Mouse (Mus musculus) stomach, embryonic 16.5 days (tissue): ENCODE data around the gene Pex1. TPM values are rescaled to one million over a fixed set of nuclear protein-coding genes. Genes with fewer than 3 reads are reported as not detected.
A peak's percentile ranks its signal among the peaks of the same experiment; 100 is the strongest.

Source experiments
- ATAC-seq: fragments of 200-750 bp; cut with Nextera tagmentation; 2 replicates; pipeline ENCODE4 v1.8.0; 2017; ENCODE audit warnings: moderate number of reproducible peaks, moderate TSS enrichment; ENCODE audit not compliant: insufficient read depth, low FRiP score
- H3K27ac ChIP-seq: fragments of 300-500 bp; sonication (generic); 2 replicates; pipeline ENCODE4 v1.5.1; 2014; ENCODE audit warnings: low read length
- H3K27me3 ChIP-seq: fragments of 300-500 bp; sonication (generic); 2 replicates; pipeline ENCODE4 v1.6.1; 2014; ENCODE audit warnings: low read length, control low read depth, mixed read lengths; ENCODE audit not compliant: control insufficient read depth, insufficient read depth
- H3K36me3 ChIP-seq: fragments of 300-500 bp; sonication (generic); 2 replicates; pipeline ENCODE4 v1.6.1; 2014; ENCODE audit warnings: low read length; ENCODE audit not compliant: control insufficient read depth, insufficient read depth
- H3K4me1 ChIP-seq: fragments of 300-500 bp; sonication (generic); 2 replicates; pipeline ENCODE4 v1.6.1; 2014; ENCODE audit warnings: low read length, control low read depth, mixed read lengths; ENCODE audit not compliant: control insufficient read depth, insufficient read depth
- H3K4me2 ChIP-seq: fragments of 300-500 bp; sonication (generic); 2 replicates; pipeline ENCODE4 v1.6.1; 2014; ENCODE audit warnings: low read depth, low read length, mixed read lengths
- H3K4me3 ChIP-seq: fragments of 300-500 bp; sonication (generic); replicated peaks from 2 replicates; pipeline ENCODE4 v1.5.1; 2014; ENCODE audit warnings: mild to moderate bottlenecking, low read length
- H3K9ac ChIP-seq: fragments of 300-500 bp; sonication (generic); 2 replicates; pipeline ENCODE4 v1.6.1; 2014; ENCODE audit warnings: low read length
- H3K9me3 ChIP-seq: fragments of 300-500 bp; sonication (generic); replicated peaks from 2 replicates; pipeline ENCODE4 v1.6.1; 2016; ENCODE audit warnings: low read length, control low read depth; ENCODE audit not compliant: control insufficient read depth
- WGBS: fragments of 180-500 bp; shearing (Covaris S2); extraction: QIAGEN DNeasy Blood & Tissue Kit; methylation state at CpG from one replicate; pipeline ENCODE4 v1.1.7; 2014; 5-methylcytosine and 5-hydroxymethylcytosine counted together
- polyA plus RNA-seq: library from polyadenylated mRNA; unstranded; fragments of >200 nt; fragmentation: Nextera tagmentation; extraction: Ambion mirVana; gene quantifications from 2 replicates; pipeline ENCODE4 v1.2.1, GENCODE M21; 2015

Pex1 gene
- polyA plus RNA-seq, 1 experiment from 2014 or later: 16.1 TPM

DNA sequence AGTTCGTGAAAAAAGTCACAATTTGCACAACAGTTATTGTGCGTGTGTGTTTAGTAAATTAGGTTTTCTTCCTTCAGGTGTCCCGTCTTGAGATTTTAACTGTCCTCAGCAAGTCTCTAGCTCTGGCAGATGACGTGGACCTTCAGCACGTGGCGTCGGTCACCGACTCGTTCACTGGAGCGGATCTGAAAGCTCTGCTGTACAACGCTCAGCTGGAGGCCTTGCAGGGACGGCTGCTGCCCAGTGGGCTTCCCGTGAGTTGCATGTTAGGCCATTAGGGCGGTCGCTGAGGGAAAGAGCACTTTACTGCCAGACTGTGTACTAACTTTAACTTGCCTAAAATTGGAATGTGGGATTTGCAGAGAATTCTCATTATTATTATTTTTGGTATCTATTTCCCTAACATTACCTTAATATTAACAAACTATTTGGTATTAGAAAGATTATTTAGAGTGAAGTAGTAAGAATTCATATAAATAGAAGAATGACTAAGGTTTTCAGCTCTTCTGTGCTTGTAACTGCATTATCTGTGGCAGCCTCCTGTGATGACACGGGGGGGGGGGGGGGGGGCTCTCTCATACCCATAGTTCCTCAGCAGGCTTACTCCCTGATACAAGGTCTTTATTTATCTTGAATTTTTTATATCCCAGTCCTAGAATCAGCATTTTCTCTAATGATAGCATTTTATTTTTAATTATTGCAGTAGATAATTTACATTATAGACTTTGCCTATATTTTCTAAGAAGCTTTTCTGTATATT, 35.8 kb downstream of the Pex1 start:
- no peaks in the 10 kb centered on the region for H3K9me3 ChIP-seq
- no peak overlapping the region for H3K4me2 ChIP-seq
- no peak overlapping the region for H3K9ac ChIP-seq
- H3K27ac ChIP-seq: no peak overlapping the region
- no peaks in the 10 kb centered on the region for H3K27me3 ChIP-seq
- no peaks in the 10 kb centered on the region for H3K4me1 ChIP-seq
- ATAC-seq: no peak
- WGBS: 83% methylated on average over 16 of the region's 16 CpGs
- no peak overlapping the region for H3K4me3 ChIP-seq
- peaks cover 6% of the 10 kb centered on the region; the same call in 1 of the 2 replicates for H3K36me3 ChIP-seq

DNA sequence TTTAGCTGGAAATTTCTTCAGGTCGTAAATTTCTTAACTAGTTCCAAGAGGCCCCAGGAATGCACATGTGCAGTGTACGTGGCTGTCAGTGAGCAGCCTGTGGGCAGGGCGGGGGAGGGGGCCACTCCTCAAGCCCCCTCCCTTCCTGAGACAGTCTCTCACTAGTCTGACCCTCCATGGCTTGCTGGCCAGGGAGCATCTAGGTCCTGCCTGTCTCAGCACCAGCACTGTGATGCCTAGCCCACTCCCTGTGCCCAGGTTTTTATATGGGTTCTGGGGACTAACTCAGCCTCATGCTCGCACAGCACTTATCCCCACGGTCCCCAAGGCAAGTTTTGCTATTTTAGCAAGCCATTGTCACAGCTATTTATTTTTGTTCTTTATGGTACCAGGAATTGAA, 36.4 kb downstream of the Pex1 start:
- Histone ChIP-seq H3K36me3 (peaks cover 6% of the 10 kb centered on the region; the same call in 1 of the 2 replicates), H3K9ac (no peak overlapping the region), H3K27me3 (no peaks in the 10 kb centered on the region), H3K4me1 (no peaks in the 10 kb centered on the region), H3K4me2 (no peak overlapping the region), H3K4me3 (no peak overlapping the region), H3K27ac (no peak overlapping the region), H3K9me3 (no peaks in the 10 kb centered on the region)
- WGBS: 82% methylated on average over 5 of the region's 5 CpGs
- no peak for ATAC-seq

DNA sequence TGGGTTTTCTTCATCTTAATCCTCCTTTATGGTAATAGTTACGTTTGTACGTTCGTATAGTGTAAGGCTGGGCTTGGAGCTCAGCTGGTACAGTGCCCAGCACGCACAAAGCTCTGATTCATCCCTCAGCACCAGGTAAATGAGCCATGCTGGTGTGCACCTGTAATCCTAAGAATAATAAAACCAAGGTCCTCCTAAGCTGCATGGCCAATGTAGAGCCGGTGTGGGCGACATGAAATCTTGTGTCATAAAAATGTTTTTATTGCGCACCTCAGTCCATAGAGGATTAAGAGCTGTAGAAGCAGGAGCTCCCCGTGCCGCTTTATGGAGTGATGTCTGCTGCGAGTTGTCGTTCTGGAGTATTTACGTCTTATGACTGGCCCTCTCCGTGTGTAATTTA, 37.4 kb downstream of the Pex1 start:
- H3K4me2 ChIP-seq: no peak overlapping the region
- peaks cover 6% of the 10 kb centered on the region; the same call in 1 of the 2 replicates for H3K36me3 ChIP-seq
- H3K4me1 ChIP-seq: no peaks in the 10 kb centered on the region
- ATAC-seq: no peak
- no peaks in the 10 kb centered on the region for H3K9me3 ChIP-seq
- no peak overlapping the region for H3K4me3 ChIP-seq
- 91% methylated on average over 13 of the region's 13 CpGs for WGBS
- H3K27ac ChIP-seq: no peak overlapping the region
- no peak overlapping the region for H3K9ac ChIP-seq
- no peaks in the 10 kb centered on the region for H3K27me3 ChIP-seq

DNA sequence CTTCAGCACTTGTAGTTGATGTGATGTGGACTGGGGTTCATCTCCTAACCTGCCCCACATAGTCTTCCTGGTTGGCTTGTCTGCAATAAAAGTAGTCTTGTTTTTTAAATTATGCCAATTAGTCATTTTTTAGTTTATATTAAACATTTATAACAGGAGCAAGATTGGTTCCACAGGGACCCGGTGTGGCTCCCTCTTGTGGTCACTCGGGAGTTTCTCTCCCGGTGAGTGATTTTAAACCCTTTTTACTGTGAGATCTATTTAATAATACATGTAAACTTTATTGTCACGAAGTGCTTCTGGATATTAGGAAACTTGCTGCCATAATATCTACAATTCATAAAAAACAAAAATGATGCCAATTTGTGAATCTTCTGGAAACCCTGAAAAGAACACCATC, 38.1 kb downstream of the Pex1 start:
- ATAC-seq: no peak

DNA sequence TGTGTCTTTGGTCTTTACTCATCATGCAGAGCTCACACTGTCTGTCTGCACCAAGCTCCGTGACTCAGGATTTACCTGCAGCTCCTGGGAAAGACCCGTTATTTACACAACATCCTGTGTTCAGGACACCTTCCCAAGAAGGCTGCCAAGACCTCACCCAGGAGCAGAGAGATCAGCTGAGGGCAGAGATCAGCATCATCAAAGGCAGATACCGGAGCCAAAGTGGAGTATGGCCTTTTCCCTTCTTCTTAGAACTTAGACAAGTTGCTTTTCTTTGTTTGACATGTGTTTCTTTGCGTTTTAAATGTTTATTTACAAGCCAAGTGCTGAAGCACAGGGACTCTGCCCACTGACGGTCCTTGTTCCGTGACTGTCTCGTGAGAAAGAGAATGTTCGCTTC, 39.4 kb downstream of the Pex1 start:
- no peak overlapping the region for H3K27ac ChIP-seq
- no peak overlapping the region for H3K4me2 ChIP-seq
- H3K9me3 ChIP-seq: no peaks in the 10 kb centered on the region
- H3K36me3 ChIP-seq: peaks cover 6% of the 10 kb centered on the region; the same call in 1 of the 2 replicates
- no peaks in the 10 kb centered on the region for H3K27me3 ChIP-seq
- ATAC-seq: no peak
- 74% methylated on average over 8 of the region's 8 CpGs for WGBS
- H3K4me1 ChIP-seq: no peaks in the 10 kb centered on the region
- H3K4me3 ChIP-seq: no peak overlapping the region
- no peak overlapping the region for H3K9ac ChIP-seq

More for the DNA sequence above, 38.1 kb downstream of the Pex1 start:
- Histone ChIP-seq H3K4me1 (no peaks in the 10 kb centered on the region), H3K9ac (no peak overlapping the region), H3K36me3 (peaks cover 6% of the 10 kb centered on the region; the same call in 1 of the 2 replicates), H3K27ac (no peak overlapping the region), H3K4me3 (no peak overlapping the region), H3K27me3 (no peaks in the 10 kb centered on the region), H3K4me2 (no peak overlapping the region), H3K9me3 (no peaks in the 10 kb centered on the region)
- 76% methylated on average over 4 of the region's 4 CpGs for WGBS

DNA sequence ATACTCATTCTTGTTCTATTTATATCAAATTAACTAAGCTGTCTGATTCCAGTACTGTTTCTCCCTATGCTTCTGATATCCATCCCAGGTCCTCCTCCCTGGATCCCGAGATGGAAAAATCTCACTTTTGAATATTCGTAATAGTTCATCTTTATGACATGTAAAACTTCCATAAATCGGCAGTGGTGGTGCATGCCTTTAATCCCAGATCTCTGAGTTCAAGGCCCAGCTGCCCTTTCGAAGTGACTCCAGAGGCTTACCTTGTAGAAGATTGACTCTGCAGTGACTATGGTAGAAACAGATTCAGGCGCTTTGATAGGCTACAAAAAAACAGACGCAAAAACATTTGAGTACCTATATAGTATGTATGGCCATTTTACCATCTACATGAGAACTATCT, 48.8 kb downstream of the Pex1 start:
- Histone ChIP-seq H3K36me3 (peaks cover 14% of the 10 kb centered on the region), H3K4me1 (peaks cover 8% of the 10 kb centered on the region; the same call in 1 of the 2 replicates), H3K27me3 (no peaks in the 10 kb centered on the region), H3K9me3 (no peaks in the 10 kb centered on the region), H3K4me2 (no peak overlapping the region), H3K27ac (no peak overlapping the region), H3K9ac (no peak overlapping the region), H3K4me3 (no peak overlapping the region)
- WGBS: 90% methylated on average over 6 of the region's 6 CpGs
- ATAC-seq: no peak

DNA sequence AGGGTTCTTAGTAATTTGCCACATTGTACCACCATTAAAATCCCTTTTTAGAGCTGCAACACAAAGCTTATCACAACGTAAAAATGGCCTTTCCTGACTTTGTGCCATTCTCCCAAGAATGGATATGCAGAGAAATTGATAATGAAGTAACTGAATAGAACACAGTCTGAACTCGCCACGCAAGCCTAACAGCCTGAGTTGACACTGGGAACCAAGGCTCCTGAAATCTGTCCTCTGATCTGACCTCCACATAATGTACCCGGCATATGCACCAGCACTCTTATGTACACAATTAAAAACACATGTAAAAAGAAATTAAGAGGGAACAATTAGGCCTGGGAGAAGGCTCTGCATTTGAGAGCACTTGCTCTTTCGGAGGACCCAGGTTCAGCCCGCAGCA, 49.5 kb downstream of the Pex1 start:
- Histone ChIP-seq H3K4me1 (peaks cover 8% of the 10 kb centered on the region; the same call in 1 of the 2 replicates), H3K4me2 (peak overlapping the region; percentile 19; the same call in 1 of the 2 replicates), H3K27ac (no peak overlapping the region), H3K27me3 (no peaks in the 10 kb centered on the region), H3K36me3 (peaks cover 14% of the 10 kb centered on the region), H3K9ac (0 out of 2 replicates have a peak overlapping the region, but pooled peaks have one; percentile 14), H3K9me3 (no peaks in the 10 kb centered on the region), H3K4me3 (no peak overlapping the region; the same call in 1 of the 2 replicates)
- ATAC-seq: no peak
- 73% methylated on average over 6 of the region's 6 CpGs for WGBS

DNA sequence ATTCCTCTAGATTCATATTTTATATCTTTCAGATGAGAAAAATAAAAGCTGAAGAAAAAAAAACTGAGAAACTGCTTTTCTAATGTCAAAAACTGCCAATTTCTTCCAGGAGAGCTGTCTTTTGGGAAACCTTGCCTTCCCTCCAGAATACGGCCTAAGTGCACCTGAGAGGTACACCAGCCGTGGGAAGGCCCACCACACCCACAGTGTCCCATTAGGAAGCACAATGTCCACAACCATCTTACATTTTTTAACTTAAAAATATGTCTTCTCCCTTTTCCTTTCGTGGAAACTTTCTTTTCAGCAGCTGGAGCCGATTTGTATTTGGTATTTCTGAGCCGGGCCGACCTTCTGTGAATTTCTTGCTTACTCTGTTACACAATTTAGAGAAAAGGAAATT, 50.7 kb downstream of the Pex1 start:
- Histone ChIP-seq H3K4me1 (peaks cover 8% of the 10 kb centered on the region; the same call in 1 of the 2 replicates), H3K9me3 (no peaks in the 10 kb centered on the region), H3K4me3 (peak overlapping the region; percentile 89), H3K4me2 (peak overlapping the region; percentile 77), H3K27me3 (no peaks in the 10 kb centered on the region), H3K27ac (peak overlapping the region; percentile 94; the same call in 1 of the 2 replicates), H3K36me3 (peaks cover 8% of the 10 kb centered on the region; the same call in 1 of the 2 replicates), H3K9ac (peak overlapping the region; percentile 93)
- WGBS: 16% methylated on average over 6 of the region's 6 CpGs
- ATAC-seq: no peak

DNA sequence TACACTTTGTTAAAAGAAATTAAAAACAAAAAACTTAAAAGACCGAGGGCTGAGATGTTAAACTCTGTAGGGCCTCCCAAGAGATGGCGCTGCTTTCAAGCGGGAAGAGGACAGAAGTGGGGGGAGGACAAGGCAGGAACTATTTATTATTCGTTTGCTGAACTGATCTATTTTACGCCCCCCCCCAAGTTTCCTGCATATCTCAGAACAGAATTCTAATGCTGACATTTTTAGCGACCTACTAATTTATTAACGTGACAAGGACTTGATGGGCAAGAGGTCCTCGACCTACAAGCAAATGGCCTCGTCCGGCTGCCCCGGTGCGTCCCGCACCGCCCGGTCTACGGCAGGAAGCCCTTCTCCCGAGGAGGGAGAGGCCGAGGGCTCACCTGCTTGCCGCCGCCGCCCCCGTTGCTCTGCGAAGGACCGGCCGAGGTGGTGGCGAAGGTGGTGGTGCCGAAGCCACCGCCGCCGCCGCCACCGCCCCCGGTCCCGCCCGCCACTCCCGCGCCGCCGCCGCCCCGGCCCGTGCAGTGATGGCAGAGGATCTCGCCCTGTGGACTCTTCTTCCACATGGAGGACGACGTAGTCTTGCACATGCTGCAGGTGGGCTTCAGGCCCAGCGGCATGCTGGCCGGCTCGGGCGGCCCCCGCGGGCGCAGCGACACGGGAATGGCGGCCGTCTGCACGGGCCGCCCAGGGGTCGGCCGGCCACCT, 51.3 kb downstream of the Pex1 start:
- H3K27ac ChIP-seq: peak overlapping the region; percentile 94
- ATAC-seq: peak; percentile 71

More for the DNA sequence above, 51.3 kb downstream of the Pex1 start:
- H3K27me3 ChIP-seq: no peaks in the 10 kb centered on the region
- no peaks in the 10 kb centered on the region for H3K9me3 ChIP-seq
- H3K4me3 ChIP-seq: peak overlapping the region; percentile 89
- peak overlapping the region; percentile 93 for H3K9ac ChIP-seq
- WGBS: under 1% methylated on average over 60 of the region's 60 CpGs
- H3K4me2 ChIP-seq: peak overlapping the region; percentile 77
- peaks cover 8% of the 10 kb centered on the region; the same call in 1 of the 2 replicates for H3K4me1 ChIP-seq
- peaks cover 8% of the 10 kb centered on the region; the same call in 1 of the 2 replicates for H3K36me3 ChIP-seq
